Mouse (Mus musculus) kidney, adult 18-20 months (tissue): ENCODE measurements around the gene E130218I03Rik.
"Not testable (repeated sequence)": the region's sequence is repeated elsewhere in the genome, so short reads cannot be mapped to it uniquely, and the experiment has no call there.

Source experiments
- DNase-seq: peaks from one replicate; pipeline ENCODE4 v3.0.0; 2021

The E130218I03Rik gene

GRCm38 (mm10) chr4:134252131-134252910 is 8.9 kb downstream of the E130218I03Rik start:
- peak; percentile 38 for DNase-seq

DNA sequence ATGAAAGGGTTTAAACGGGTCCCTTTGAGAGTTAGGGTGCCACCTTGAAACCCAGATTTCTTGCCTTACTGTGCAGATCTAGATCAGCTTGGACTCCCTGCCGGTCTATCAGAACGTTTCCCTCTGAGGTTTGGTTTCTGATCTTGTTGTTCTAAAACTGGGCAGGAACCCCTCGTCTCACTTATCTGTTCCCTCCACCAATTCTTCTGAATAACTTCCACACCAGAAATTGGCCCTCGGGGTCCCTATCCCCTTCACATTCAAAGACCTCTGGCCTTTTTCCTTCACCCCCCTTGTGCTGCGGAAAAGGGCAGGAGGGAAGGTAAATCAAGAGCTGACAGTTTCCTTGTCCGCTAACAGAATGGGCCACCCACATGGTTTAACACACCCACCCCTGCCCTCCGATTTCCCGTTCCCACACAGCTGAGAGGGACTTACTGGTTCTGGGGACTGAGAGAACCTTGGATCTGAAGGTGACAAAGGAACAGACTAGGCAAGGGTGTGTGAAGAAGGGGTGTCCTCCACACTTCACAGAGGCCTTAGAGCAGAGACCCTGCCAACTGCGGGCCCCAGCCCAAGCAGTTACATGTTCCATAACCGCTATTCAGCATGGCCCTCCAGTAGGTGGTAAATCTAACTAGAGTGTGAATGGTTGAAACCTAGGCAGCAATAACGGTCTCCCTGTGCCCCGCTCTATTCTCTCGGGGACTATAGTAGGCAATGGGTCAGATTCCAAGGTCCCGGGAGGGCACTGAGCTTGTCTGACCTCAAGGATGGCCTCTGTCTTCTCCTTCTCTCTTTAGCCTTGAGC is 9.7 kb downstream of the E130218I03Rik start:
- DNase-seq: peak; percentile 31

- DNase-seq: peak; percentile 38
Observed at GRCm38 (mm10) chr4:134253722-134254324, 10.4 kb downstream of the E130218I03Rik start, which contains the start of gene Grrp1. Grrp1 (minus strand) TSS chr4:134254106.

DNA sequence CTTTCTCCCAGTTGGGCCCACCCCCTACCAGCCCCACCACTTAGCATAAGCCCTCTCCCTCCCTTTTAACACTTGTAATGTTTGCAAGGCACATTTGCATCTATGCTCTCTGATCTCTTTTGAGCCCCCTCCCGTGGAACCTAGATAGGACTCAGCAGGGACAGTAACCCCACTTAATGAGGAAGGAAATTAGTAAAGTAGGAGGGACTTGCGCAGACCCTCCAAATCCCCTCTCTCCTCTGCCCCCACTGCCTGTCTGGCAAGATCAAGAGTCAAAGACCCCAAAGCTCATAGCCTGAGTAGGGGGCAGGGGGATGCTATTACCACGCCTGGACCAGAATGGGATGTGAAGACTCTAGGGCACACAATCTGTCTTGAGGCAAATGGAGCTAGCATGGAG is 11.4 kb downstream of the E130218I03Rik start:
- DNase-seq: no peak

DNA sequence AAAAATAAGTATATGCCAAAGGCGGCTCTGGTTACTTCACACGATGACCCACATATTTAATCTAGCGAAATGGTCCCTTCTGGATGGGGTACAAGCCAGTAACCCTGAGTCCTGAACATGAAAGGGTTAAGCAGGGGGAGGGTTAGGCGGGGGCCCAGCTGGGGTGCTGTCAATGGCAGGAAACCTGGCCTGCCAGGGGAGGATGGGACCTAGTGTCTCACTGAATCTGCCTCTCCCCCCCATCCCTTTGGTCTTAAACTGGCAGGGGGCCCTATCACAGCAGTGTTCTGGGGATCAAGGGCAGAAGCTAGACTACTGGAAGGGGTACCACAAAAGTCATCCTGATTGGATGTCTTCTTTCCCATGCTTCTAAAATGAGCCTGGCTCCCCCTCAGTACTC is 12.4 kb downstream of the E130218I03Rik start:
- peak; percentile 25 for DNase-seq

DNA sequence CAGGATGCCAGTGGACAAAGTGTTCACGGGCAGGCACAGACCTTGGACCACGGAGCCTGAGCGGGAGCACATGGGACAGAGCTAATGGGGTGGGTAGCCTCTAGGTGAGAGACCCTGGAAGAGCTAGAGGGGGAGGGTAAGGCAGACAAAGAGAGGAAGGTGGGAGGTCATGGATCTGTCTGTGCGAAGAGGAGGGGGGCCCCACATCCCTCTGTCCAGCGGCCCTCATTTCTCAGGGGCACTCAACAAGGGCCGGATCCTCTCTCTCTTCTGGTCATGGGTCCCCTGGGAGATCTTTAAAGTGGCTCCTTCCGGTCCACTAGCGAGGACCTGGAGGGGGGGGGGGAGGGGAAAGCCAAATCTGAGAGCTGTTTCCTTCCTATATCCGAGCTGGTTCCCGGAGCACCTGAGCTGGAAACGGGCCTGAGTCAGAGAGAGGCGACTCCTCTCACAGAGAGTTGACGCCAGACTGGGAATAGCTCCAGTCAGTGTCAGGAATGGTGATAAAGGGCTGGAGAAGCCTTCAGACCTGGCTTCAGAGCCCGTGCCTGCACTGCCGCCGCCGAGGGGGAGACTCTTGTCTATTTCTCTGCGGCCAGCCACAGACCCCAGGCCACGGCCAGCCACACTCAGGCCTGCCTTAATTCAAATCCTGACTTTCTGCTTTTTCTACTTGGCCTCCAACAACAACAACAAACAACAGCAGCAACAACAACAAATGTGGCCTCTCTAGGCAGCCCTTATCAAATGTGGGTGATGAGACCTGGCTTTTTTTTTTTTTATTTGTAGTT is 13.1 kb downstream of the E130218I03Rik start:
- peak; percentile 24 for DNase-seq

DNA sequence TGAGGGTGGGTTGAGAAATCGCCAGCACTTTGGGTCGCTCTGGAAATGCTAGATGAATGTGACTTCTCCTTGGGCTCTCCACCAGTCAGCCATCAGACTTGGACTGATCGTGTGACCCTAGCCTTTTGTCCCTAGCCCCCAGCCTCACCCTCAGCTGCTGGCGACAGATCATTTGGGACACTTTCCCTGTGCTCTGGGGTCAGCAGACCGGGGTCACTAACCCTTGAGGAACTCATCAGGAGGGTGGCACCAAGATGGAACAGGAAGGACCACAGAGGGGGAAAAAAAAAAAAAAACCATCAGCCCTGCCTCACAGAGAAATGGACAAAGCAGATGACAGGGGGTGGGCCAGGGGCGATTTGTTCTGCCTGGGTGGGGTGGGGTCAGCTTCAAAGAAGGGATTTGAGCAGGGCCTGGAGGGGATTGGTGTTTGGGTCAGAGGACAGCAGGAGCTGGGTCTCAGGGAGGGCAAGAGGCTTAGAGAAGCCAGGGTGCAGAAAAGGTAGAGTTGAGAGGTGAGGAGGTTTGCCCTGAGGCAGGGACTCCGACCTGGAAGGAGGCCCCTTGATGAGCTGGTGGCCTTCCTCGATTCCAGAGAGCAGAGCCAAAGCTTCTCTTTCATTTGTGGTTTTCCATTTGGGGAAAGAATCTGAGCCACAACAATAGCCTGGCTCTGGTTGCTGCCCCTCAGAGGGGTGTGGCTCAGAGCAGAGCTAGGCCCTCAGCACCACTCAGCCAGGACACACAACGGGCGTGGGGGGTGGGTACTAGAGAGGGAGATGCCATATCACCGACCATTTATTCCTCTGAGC is 13.9 kb downstream of the E130218I03Rik start:
- DNase-seq: no peak

GRCm38 (mm10) chr4:134258354-134258753 is 14.9 kb downstream of the E130218I03Rik start:
- DNase-seq: no peak

GRCm38 (mm10) chr4:134263191-134263590 is 19.7 kb downstream of the E130218I03Rik start:
- peak; percentile 83 for DNase-seq

GRCm38 (mm10) chr4:134265860-134266585 is 22.6 kb downstream of the E130218I03Rik start:
- no peak for DNase-seq

- DNase-seq: no peak
Observed at GRCm38 (mm10) chr4:134268102-134268655, 24.7 kb downstream of the E130218I03Rik start.

DNA sequence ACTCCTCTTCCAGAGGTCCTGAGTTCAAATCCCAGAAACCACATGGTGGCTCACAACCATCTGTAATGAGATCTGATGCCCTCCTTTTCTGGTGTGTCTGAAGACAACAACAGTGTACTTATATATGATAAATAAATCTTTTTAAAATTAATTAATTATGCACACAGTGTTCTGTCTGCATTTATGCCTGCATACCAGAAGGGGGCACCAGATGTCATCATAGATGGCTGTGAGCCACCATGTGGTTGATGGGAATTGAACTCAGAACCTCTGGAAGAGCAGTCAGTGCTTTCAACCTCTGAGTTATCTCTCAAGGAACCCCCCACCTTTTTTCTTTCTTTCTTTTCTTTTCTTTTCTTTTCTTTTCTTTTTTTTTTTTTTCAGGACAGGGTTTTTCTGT is 26.2 kb downstream of the E130218I03Rik start:
- not testable (repeated sequence) for DNase-seq

GRCm38 (mm10) chr4:134271979-134272378 is 28.5 kb downstream of the E130218I03Rik start:
- no peak for DNase-seq

DNA sequence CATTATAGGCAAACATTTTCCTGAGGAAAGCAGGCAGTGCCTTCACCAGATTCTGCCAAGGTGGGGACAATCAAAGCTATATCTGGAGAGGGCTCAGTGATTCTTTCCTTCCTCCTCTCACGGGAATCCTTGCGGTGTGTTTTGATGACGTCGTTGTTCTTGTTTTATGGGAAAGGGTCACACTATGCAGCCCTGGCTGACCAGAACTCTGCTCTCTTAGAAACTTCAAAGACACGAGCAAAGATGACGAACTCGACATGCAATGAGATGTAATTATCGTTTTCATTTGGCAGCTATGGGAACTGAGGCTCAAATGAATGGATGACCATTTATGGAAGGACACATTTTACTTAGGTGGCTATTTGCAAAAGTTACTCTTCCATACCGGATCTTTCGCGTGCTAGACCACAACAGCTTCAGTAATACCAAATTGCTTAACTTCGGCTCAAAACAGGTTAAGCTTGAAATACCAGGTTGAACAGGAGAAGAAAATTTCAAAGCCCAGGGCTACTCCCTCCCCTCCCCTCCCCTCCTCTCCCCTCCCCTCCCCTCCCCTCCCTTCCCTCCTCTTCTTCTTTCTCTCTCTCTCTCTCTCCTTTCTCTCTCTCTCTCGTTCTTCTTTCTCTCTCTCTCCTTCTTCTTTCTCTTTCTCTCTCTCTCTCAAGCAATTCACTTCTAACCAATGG is 29.4 kb downstream of the E130218I03Rik start:
- no peak for DNase-seq

DNA sequence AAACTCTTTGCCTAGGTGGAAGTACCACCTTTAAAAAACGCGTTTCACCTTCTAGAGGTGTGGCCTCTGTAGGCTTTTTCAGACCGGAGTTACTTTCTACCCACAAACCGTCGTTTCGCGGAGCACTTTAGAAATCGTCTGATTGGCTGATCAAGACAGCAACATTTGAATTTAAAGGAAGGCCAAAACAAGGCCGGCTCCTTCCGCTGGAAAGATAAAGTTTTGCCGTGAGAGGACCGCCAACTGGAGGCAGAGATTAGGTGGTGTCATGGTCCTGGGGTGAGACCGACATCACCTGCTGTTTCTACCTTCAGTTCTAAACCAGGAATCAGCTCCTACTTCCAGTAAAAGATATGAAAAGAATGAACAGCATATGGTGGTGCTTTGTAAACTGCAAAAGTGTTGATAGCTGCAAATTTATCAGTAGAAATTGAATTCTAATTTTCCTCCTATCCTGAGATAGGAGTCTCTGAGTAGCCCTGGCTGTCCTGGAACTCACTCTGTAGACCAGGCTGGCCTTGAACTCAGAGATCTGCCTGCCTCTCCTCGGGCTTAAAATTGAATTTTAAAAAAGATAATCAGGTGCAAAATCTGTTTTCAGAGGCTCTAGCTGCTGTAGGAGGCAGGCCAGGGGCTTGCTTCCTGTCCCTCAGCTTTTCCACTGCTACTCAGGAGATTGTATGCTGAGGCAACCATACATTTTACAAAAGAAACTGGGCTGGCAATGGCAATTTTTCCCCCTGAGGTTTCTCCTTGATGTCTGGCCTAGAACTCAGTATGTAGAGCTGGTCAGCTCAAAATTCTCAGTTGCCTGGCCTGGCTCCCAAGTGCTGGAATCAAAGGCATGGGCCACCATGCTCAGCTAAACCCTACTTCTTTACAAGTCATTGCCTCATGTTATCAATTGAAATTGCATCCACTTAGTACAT is 30.2 kb downstream of the E130218I03Rik start:
- DNase-seq: no peak

GRCm38 (mm10) chr4:134284942-134285341 is 41.5 kb downstream of the E130218I03Rik start:
- no peak for DNase-seq

DNA sequence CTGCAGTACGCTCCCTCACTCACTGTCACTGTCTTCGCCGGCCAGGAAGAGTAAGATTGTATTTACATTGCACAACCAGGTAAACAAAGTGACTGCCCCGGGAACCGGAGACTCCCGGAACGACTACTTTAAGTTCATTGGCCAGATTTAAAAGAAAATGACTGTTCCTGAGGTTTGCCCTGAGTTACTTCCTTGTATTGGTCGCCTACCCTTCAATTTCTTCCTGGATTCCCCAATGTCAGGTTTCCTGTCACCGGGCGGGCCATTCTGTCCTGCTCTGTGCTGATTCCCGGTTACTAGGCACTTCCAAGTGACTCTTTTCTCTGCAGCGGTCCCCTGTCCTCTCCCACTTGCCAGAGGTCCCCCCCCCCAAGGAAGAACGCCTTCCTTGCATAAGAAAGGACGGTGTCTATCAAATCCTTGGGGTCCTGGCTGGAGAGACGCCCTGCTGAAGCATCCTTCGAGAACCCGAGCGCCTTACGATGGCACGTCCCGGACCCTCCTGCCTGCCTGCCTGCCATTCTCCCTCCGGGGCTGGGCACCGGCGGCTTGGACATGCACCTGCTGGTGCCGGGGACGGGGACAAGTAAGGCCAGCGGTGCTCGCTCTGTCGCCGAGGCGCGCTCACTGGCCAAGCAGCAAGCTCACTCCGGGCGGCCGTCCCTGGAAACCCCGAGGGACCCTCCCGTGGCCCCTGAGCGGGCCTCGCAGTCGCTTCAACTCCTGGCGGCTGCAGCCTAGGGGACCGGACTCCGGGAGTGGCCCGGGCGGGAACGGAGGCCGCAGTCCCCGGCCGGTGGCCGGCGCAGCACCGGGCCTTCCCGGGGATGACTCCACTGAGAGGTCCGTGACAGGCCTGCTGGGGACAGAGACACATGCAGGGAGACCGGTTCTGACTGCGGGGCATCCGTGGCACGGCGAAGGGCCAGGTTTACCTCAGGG is 43.0 kb downstream of the E130218I03Rik start:
- no peak for DNase-seq

- DNase-seq: peak; percentile 96
Observed at GRCm38 (mm10) chr4:134287168-134287564, 43.7 kb downstream of the E130218I03Rik start.
